Mouse (Mus musculus): ENCODE measurements around the gene Tmub1. TPM values are rescaled to one million over a fixed set of nuclear protein-coding genes. Genes with fewer than 3 reads are reported as not detected.

The Tmub1 gene
- total RNA-seq, 2 experiments from 2014 or later: 29.1 to 29.4 TPM

DNA sequence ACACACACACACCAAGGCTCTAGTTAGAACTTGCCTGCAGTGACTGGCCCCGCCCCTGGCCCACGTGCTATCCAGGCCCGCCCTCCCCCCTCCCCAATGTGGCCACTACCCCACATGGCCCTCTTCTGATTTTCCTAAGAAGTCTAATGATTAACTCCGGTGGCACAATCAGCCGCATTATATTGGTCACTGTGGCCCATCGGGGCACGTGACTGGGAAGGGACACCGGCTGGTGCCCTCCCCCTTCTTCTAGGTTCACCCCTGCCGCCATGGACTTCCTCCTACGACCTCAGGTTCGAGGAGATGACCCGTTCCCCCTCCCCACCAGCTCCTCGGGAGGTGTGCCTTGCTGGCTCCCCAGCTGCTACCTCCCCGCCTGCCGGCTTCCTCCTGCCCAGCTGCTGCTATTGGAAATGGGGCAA is 19.7 kb downstream of the Tmub1 start:
- DNase-seq (ENCODE audit: extremely low spot score in 1 of 2, low spot score in 2 of 2): peak in 1 of 2 experiments; percentile 37
- intact Hi-C loops (cut with DNase I): no loop called here

DNA sequence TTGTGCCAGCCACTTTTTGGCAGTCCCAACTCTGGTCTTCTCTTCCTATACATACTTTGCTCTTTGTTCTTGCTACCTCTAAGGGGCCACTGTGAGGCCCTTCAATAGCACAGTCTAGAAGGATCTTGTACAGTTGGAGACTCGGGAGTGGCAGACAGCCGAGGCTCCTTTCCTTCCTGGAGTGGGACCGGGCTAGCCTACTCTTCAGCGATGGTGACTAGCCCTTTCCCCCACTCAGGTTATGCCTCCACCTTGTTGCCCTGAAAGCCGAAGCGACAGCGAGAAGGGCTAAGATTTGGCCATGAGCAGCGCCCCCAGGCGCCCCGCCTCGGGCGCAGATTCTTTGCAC is 20.4 kb downstream of the Tmub1 start:
- intact Hi-C loops (cut with DNase I): no loop called here
- DNase-seq (ENCODE audit: extremely low spot score in 1 of 2, low spot score in 2 of 2): no peak

DNA sequence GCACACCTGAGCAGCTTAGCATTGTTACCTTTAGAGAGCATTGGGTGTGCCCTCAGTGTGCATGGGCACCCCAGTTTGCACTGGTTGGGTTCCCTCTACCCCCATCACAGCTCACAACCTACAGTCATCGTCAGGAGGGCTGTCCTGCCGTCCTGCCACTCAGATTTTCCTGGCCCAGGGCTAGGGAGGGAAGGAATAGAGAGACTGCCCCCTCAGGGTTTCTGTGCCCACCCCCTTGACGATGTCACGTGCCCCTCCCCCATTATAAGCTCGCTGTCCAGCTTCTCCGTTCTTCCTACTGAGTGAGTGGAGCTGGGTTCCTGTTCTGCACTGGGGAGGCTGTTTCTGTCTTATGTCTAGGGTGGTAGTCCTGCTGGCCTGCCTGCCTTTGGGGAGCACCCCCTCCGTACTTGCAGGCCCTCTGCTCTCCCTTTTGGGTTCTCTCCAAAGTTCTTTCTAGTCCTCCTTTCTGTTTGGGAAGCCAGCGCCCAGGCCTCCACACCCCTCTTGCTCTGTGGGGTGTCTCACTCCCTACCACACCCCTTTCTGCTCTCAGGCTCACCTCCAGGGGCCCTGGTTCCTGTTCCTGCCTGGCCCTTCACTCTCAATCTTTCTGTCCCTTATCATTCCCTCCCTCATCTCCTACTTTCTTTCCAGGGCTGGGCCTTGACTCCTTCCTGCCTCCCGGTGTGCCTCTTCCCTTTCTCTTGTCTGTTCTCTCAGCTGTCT is 20.9 kb downstream of the Tmub1 start:
- DNase-seq (ENCODE audit: extremely low spot score in 1 of 2, low spot score in 2 of 2): peak in 1 of 2 experiments; percentile 45
- intact Hi-C loops (cut with DNase I): no loop called here

DNA sequence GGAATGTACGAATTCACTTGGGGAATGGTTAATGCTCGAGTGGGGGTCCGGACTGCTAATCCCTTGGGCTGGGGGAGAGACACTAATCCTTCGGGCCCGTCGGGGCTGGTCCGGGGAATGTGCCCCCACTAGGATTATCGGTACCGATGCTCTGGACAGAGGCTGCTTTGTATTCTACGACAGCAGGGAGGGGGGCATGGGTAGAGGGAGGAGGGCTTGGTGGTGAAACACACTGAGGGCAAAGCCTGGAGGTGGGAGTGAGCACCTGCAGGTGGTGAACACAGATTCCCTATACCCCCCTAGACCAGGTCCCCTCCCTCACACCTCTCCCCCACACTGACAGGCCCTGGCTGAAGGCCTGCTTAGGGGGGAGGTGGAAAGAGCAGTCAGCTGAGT is 21.6 kb downstream of the Tmub1 start:
- intact Hi-C loops (cut with DNase I): no loop called here
- peak in 1 of 2 experiments; percentile 31 for DNase-seq (ENCODE audit: extremely low spot score in 1 of 2, low spot score in 2 of 2)

DNA sequence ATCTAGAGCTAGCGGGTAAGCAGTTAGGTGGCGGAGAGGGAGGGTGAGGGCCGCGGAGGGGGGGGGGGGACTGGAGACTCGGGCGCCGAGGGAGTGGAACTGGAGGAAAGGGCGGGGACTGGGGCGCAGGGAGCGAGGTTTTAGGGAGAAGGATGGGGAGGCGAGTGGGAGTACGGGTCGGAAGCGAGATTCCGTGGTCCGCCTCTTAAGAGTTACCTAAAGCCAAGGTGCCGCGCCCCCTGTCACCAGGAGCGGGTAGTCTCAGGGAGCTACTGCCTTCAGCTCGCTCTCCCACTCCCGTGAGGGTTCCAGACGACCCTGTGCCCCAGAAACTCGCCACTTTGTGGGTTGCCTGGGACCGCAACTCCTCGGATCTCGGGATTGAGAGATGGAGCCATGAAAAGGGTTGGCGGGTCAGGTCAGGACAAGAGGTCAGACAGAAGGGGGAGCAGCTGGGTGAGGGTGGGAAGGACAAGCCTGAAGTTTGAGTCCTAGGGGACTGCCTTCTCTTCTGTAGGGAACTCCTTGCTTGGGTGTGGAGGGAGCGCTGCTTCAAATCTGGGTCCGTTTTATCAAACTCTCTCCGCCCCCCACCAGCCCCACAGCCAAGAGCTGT is 22.1 kb downstream of the Tmub1 start:
- peak in 1 of 2 experiments; percentile 46 for DNase-seq (ENCODE audit: extremely low spot score in 1 of 2, low spot score in 2 of 2)
- intact Hi-C loops (cut with DNase I): loop anchor here (2.0 kb wide), 1 partner anchor 19 kb away; the partner anchor contains the start of gene Fastk

DNA sequence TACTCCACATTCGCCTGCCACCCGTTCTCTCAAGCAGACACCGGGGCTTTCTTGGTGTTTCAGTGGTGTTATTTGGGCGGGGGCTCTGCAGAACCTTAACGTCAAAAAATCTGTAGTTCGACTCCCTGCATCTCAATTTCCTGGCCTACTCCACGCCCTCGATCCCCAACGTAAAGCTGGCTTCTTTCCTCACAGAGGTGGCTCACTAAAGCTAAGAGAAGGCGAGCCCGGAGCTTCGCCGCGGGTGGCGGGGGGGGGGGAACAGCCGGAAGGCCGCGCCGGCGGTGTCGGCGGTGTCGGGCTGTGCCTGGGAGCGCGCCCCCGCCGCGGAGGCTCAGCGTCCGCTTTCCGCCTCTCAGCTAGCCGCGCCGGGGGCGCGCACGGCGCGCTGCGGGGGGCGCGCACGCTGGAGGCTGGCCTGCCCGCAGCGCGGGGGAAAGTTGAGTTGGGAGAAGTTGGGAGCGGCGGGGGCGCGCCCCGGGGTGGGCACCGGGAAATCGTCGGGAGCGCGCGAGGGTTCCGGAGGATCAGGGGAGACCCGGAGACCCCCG is 22.7 kb downstream of the Tmub1 start:
- intact Hi-C loops (cut with DNase I): loop anchor here (2.0 to 5.0 kb wide), 2 partner anchors 20 to 52 kb away; partner anchors contain the start of gene Fastk
- DNase-seq (ENCODE audit: extremely low spot score in 1 of 2, low spot score in 2 of 2): peak; percentile 44 to 92

DNA sequence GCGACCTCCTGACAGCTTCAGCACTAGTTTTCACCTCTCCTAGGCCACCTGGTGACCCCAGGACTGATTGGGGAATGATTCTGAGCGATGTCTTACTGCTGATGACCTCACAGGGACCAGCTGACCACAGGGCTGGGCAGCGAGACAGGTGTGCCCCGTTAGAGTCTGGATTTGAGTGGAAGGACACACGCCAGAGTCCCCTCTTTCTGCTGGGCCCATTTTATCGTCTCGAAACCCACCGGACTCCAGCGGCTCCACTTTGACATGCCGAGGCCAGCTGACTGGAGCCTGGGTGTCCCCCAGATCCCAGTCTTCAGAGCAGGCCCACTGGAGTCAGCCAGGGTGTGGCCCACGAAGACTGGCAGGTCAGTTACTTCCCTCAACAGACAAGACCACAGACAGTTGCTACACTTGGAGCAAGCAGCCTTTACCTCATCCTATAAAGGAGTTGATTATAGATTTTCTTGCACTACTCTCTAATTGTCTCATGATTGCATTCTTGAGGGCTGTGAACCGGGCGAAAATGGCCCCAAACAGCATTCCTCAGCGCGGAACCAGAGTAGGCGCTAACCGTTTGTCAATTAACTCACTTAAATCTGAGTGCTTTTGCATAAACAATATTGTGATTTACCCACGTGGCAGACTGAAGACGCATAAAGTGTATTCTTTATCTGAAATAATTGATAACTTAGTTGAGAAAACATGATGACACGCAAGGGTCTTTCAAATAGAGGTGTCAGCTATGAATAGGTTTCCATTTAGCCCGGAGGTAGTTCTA is 23.5 kb downstream of the Tmub1 start:
- intact Hi-C loops (cut with DNase I): loop anchor here (2.0 to 5.0 kb wide), 2 partner anchors 21 to 53 kb away; partner anchors contain the start of gene Fastk
- no peak for DNase-seq (ENCODE audit: extremely low spot score in 1 of 2, low spot score in 2 of 2)

DNA sequence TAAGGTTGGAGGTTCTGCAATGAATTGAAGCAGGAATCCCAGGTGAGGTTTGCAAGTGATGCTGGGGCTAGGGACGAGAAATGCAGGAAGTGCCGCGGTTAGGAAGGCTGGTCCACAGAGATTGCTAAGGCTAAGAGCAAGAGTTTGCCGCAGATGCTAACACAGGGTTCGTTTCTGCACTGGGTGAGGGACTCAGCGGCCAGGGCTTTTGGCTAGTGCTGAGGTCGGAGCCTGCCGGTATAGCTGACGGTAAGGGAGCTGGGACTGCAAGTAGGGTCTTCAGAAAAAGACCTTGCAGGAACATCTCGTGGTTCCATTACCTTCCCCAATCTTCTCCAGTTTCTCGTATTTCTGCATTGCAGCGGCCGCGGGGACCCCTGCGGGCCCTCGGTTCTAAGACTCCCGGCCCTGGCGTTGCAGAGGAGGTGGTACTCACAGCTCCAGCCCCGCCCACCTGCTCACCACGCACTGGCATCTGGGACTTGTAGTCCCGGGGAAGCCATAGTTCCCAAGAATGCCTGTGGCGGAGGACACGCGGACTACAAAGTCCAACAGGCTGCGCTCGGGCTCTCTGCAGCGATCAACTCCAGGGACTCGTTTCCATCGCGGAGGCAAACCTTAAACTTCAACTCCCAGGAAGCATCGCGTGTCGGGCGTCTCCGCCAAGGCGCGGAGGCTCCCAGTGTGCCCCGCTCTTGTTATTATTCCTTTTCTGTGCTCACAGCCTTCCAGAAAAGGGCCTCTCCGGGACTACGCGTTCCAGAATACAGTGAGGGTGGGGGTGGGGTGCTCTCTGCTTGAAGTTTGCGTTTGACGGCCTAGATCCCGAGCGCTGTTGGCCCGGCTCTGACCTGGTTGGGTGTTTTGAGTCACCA is 24.3 kb downstream of the Tmub1 start, which contains the start of the genes Cdk5 and Slc4a2:
Gene Cdk5, minus strand, starts transcription at position 402 of the 875 bp plus-strand sequence.
Gene Slc4a2, plus strand, starts transcription at position 709 of the 875 bp plus-strand sequence.
- intact Hi-C loops (cut with DNase I): loop anchor here (2.0 to 5.0 kb wide), 2 partner anchors 21 to 54 kb away; partner anchors contain the start of gene Fastk
- DNase-seq (ENCODE audit: extremely low spot score in 1 of 2, low spot score in 2 of 2): peak; percentile 99

DNA sequence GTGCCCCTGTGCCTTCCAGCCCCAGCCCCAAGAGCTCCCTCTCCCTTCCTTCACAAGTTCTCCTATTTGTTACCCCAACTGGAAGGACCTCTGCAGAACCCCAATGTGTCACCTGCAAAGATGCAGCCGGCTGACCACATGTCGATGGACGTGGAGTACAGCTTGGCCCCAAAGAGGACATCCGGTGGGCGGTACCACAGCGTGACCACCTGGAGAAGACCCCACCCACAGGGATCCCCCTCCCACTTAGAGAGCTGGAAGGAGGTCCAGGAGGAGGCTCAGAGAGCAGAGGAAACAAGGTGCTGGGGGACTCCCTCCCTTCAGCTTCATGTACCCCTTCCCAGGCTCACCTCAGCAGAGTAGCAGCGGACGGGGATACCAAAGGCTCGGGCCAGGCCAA is 27.3 kb downstream of the Tmub1 start:
- DNase-seq (ENCODE audit: extremely low spot score in 1 of 2, low spot score in 2 of 2): no peak

DNA sequence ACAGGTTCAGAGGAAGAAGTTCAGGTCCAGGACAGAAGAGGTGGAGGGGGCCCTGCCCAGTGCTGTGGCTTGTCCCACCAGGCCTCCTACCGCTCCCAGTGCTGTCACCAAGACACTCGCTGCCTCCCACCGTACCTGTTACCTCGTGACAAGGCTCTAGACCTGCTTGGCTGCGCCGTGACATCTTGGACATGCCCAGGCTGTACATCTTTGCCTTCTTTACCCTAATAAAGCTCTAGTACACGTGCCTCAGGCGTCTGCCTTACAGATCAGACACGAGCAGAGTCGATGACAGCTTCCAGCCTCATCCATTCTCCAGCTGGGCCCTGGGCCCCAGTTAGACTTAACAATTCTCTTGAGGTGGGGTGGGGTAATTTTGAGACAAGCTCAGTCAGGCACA is 30.1 kb downstream of the Tmub1 start:
- DNase-seq (ENCODE audit: extremely low spot score in 1 of 2, low spot score in 2 of 2): no peak
- intact Hi-C loops (cut with DNase I): no loop called here

More for the DNA sequence above, 27.3 kb downstream of the Tmub1 start:
- intact Hi-C loops (cut with DNase I): loop anchor here (5.0 kb wide), 1 partner anchor 57 kb away; no protein-coding TSS in a partner anchor

DNA sequence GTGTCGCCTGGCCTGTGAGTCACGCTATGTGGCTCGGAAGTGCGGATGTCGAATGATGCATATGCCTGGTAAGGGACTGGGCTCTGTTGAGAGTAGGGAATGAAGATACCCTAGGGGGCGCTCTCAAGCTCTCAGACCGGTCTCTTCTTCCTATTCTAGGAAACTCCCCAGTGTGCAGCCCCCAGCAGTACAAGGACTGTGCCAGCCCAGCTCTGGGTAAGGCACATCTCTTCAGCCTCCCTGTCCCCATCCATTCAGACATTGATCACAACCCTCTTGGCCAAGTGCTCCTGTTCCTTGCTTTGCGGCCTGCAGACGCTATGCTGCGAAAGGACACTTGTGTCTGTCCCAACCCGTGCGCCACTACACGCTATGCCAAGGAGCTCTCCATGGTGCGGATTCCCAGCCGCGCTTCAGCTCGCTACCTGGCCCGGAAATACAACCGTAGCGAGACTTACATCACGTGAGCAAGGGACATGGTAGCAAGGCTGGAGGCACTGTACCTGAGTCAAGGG is 31.4 kb downstream of the Tmub1 start:
- intact Hi-C loops (cut with DNase I): no loop called here
- peak; percentile 50 to 74 for DNase-seq (ENCODE audit: extremely low spot score in 1 of 2, low spot score in 2 of 2)

DNA sequence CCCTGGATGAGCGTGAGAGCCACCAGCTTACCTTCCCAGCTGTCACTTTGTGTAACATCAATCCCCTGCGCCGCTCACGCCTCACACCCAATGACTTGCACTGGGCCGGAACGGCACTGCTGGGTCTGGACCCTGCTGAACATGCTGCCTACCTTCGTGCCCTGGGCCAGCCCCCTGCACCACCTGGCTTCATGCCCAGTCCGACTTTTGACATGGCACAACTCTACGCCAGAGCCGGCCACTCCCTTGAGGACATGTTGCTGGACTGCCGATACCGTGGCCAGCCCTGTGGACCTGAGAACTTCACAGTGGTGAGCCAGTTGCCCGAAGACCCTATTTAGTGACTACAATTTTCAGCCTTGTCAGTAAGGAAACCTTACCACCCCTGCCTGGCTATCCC is 33.7 kb downstream of the Tmub1 start:
- intact Hi-C loops (cut with DNase I): no loop called here
- no peak for DNase-seq (ENCODE audit: extremely low spot score in 1 of 2, low spot score in 2 of 2)

DNA sequence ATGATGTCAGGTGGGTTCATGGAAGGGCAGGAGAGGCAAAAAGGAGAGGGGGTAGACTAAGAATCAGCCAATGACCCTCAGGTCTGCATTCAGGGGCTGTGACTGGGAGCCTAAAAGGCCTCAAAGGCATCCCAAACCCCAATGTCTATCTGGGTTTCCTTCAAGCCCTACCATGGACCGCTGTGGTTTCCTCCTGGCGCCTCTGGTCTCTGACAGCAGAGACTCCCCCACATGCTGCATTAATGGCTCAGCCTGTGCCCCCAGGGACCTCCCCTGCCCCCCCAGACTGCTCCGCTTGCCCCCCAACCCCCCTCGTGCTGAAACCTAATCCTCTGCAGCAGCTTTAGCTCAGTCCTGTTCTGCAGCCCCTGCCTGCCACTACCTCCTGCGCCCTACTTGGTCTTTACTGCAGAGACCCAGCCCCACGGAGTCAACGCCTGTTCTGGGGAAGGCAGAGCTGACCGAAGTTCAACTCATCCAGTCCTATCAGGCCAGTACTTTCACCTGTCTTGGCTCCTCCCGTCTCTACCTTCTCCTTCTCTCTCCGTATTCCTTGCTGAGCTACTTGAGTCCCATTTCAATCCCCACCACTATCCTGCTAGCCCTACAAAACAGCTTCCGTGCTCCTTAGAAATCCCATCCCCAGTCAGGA is 34.5 kb downstream of the Tmub1 start, which contains the start of gene Asic3:
Gene Asic3, plus strand, starts transcription at position 351 of the 652 bp plus-strand sequence.
- intact Hi-C loops (cut with DNase I): no loop called here
- no peak for DNase-seq (ENCODE audit: extremely low spot score in 1 of 2, low spot score in 2 of 2)

DNA sequence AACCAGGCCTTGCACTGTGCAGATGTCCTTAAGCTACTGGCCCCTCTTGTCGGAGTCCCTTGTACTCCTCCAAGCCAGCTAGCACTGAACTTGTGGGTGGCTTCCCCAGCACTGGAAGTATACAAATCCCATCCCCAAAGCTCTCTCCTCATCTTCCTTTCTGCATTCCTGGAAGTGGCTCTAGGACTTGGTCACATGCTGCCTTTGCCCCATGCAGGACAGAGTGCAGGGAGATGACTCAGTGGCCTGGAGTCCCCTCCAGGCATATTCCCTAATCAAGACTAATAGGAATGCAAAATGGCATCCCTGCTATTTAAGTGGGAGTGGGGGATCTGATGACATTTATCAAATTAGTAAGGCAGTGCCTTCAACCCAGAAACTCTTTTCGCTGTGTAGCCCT is 35.6 kb downstream of the Tmub1 start:
- DNase-seq (ENCODE audit: extremely low spot score in 1 of 2, low spot score in 2 of 2): no peak
- intact Hi-C loops (cut with DNase I): no loop called here

DNA sequence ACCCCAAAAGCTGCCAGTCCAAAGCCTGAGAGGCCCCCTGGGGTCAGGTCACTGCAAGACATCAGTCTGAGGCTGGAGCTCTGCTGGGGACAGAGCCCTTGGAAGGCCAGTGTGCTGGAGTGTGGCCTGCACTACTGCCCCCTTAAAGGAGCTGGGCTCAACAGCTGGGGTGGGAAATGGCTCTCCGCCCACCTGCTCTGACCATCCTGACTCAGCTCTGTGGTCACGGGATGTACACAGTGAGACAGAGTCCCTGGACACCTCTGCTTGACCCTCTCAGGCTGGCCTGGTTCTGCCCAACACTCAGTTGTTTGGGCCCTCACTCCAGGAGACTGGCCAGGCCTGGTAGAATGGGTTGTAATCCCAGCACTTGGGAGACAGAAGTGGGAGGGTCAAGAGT is 38.2 kb downstream of the Tmub1 start:
- intact Hi-C loops (cut with DNase I): no loop called here
- peak in 1 of 2 experiments; percentile 26 for DNase-seq (ENCODE audit: extremely low spot score in 1 of 2, low spot score in 2 of 2)

DNA sequence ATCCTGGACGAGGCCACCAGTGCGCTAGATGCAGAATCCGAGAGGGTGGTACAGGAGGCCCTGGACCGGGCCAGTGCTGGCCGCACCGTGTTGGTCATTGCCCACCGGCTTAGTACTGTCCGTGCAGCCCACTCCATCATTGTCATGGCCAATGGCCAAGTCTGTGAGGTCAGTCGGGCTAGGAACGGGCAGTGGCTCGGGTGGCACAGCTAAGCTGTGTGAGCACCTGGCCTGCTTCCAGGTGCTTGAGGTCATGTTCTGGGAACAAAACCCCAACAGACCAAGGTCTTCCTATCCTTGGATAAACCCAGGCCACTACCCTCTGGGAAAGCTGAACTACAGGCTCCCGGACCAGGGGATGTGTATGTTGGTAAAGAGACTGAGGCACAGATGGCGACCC is 39.0 kb downstream of the Tmub1 start:
- peak in 1 of 2 experiments; percentile 34 for DNase-seq (ENCODE audit: extremely low spot score in 1 of 2, low spot score in 2 of 2)
- intact Hi-C loops (cut with DNase I): no loop called here

DNA sequence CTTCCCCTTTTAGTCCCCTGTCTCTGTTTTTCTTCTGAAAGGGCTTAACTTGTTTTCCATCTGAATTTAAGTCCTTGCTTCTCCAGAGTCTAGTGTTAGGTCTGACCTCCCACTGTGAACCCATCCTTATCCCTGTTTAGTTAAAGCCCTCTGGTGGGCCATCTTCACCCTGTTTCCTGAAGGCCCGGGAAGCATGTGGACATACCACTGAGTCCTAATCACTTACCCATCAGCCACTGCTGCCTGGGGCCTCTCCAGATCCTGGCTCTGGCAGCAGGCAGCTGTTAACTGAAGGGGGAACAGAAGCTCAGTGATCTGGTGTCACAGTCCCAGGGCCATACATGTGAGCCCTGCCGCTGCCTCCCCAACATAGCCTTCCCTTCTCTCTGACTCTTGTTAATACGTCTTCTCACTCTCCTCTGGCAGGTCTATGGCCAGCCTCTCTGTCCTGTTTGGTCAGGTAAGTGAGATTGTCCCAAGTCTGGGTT is 42.2 kb downstream of the Tmub1 start:
- no peak for DNase-seq (ENCODE audit: extremely low spot score in 1 of 2, low spot score in 2 of 2)
- intact Hi-C loops (cut with DNase I): no loop called here

Data from left cerebral cortex, postnatal 10 days (tissue).